Comparison of ENCODE assay signal across 9 mouse cellular contexts in genomic region chr2:19665841-19666240, GRCm38 (mm10). TPM values are rescaled to one million over a fixed set of nuclear protein-coding genes. Genes with fewer than 3 reads are reported as not detected.
DNase-seq lines count a peak whose midpoint lies in the region; ATAC-seq lines count a peak whose summit lies in the region.
"Had no signal": no experiment of that assay in that cellular context is flagged by ENCODE, and none has a peak within 500 bp of the region (broad histone marks: within the 10 kb centered on the region; RNA-seq: fewer than 3 reads in every experiment).

No protein-coding gene starts in this region.

- H3K9me3 ChIP-seq in midbrain, embryonic 11.5 days (ENCODE audit: control insufficient read depth, low read length), result no peaks in the 10 kb centered on the region
- H3K9me3 ChIP-seq: liver, embryonic 13.5 days had no signal

- DNase-seq in CD4-positive helper T cell, adult 2 months (ENCODE audit: low read depth, low spot score), result peak; percentile 60
- DNase-seq in embryo, embryonic 10.5 days (ENCODE audit: low spot score), result peak; percentile 38
- DNase-seq in heart, postnatal 25 days (ENCODE audit: low spot score), result peak; percentile 19
- peak; percentile 69 for DNase-seq in lung, postnatal 10 days
- no peak for DNase-seq in right cerebral cortex, postnatal 14 days
- DNase-seq in ovary, postnatal 14 days (ENCODE audit: low spot score), result no peak
- no peak for DNase-seq in midbrain, embryonic 11.5 days (ENCODE audit: low spot score, missing footprints)
- DNase-seq in gastrocnemius, postnatal 4 days (ENCODE audit: low spot score in 2 of 2), result no peak
- DNase-seq: liver, embryonic 13.5 days had no signal

- 55% methylated on average over 3 of the region's 3 CpGs for WGBS in midbrain, embryonic 11.5 days

- no peak for ATAC-seq in midbrain, embryonic 11.5 days (ENCODE audit: low FRiP score)

- no peak overlapping the region for H3K27ac ChIP-seq in midbrain, embryonic 11.5 days (ENCODE audit: low read depth, low read length)
- H3K27ac ChIP-seq: liver, embryonic 13.5 days had no signal

- no peak overlapping the region for H3K4me3 ChIP-seq in midbrain, embryonic 11.5 days (ENCODE audit: low read depth, low read length)
- H3K4me3 ChIP-seq: liver, embryonic 13.5 days had no signal

- no peak overlapping the region for H3K4me2 ChIP-seq in midbrain, embryonic 11.5 days
- H3K4me2 ChIP-seq: liver, embryonic 13.5 days had no signal

- intact Hi-C loops in heart, postnatal 25 days (cut with DNase I), result no loop called here

- H3K4me1 ChIP-seq in midbrain, embryonic 11.5 days (ENCODE audit: control insufficient read depth, insufficient read depth, low read length), result peaks cover 7% of the 10 kb centered on the region
- H3K4me1 ChIP-seq: liver, embryonic 13.5 days had no signal

- H3K27me3 ChIP-seq in midbrain, embryonic 11.5 days (ENCODE audit: control insufficient read depth, insufficient read depth, low read length), result no peaks in the 10 kb centered on the region

- H3K9ac ChIP-seq in midbrain, embryonic 11.5 days (ENCODE audit: low read length), result no peak overlapping the region
- H3K9ac ChIP-seq: liver, embryonic 13.5 days had no signal

- H3K36me3 ChIP-seq in midbrain, embryonic 11.5 days (ENCODE audit: control insufficient read depth, insufficient read depth, low read length), result no peaks in the 10 kb centered on the region
- H3K36me3 ChIP-seq: liver, embryonic 13.5 days had no signal

RNA-seq across cellular contexts. Expression of gene Otud1, which starts 8.3 kb away (rescaled TPM):
- 10 to 100 TPM; 18.9 to 21.0 TPM for total RNA-seq in heart, postnatal 25 days (2021)
- polyA plus RNA-seq in midbrain, embryonic 11.5 days (2014; fragmentation: Nextera tagmentation; extraction: Ambion mirVana), result 0.93 and 1.4 TPM in 2 replicates
- 10 to 100 TPM; 22.1 to 34.4 TPM for total RNA-seq in gastrocnemius, postnatal 4 days (2021)

Comparison
In these comparisons a context has a peak if more than half of its experiments do, and no peak if none do; other contexts are left out.
1. DNase-seq: peak in CD4-positive helper T cell, adult 2 months (single experiment), embryo, embryonic 10.5 days (single experiment), heart, postnatal 25 days (single experiment) and lung, postnatal 10 days (single experiment); none in right cerebral cortex, postnatal 14 days (single experiment), ovary, postnatal 14 days (single experiment), midbrain, embryonic 11.5 days (single experiment) and gastrocnemius, postnatal 4 days (0 of 2).